Mouse (Mus musculus): Measurements from ENCODE around the gene Gas7.

Gas7 gene

GRCm38 (mm10) chr11:67655236-67655959 lies 200.2 kb downstream of the Gas7 start:
- CTCF ChIA-PET: no interaction called here

GRCm38 (mm10) chr11:67656366-67656765 lies 201.1 kb downstream of the Gas7 start:
- CTCF ChIA-PET: no interaction called here

DNA sequence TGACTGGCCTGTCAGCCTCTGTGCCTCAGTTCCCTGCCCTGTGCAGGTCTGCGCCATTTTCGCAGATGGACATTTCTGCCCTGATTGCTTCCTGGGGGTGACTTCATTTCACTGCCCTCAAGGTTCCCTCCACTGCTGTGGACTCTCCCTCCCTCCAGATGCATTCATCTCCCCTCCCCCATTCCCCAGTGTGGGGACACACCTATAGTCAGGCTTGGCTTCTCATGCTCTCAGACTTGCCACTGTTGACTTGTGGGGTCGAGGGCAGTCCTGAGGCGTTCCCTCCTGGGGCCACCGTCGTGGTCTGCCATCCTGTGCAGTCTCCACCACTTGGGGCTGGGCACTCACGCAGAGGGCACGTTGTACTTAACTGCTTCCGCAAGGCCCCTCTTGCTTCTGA lies 201.6 kb downstream of the Gas7 start:
- CTCF ChIA-PET: no interaction called here

GRCm38 (mm10) chr11:67657685-67658382 lies 202.6 kb downstream of the Gas7 start:
- CTCF ChIA-PET: interaction anchor here (0.6 to 1.0 kb wide), 3 partner anchors 17 to 551 kb away, joined by 3 to 6 read pairs (median 4); no protein-coding TSS in a partner anchor

GRCm38 (mm10) chr11:67661465-67661864 lies 206.2 kb downstream of the Gas7 start:
- CTCF ChIA-PET: no interaction called here

GRCm38 (mm10) chr11:67663437-67663836 lies 208.2 kb downstream of the Gas7 start:
- CTCF ChIA-PET: no interaction called here

DNA sequence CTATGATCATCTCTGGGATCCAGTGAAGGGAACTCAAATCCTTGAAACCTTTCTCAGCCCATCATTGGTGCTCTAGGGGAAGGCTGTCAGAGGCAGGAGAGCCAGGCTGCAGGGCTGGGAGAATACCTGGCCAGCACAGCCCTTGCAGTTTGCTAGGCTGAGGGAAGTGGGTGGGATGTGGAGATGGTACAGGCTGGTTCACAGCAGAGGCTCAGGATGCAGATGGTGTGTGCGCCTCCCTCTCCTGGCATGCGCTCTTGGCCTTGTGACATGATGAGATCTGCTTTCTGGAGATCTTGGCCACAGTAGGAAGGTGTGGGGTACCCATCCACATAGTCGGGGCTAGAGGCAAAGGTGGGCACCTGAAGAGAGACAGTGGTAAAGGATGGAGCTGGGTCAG lies 209.0 kb downstream of the Gas7 start:
- CTCF ChIA-PET: no interaction called here

DNA sequence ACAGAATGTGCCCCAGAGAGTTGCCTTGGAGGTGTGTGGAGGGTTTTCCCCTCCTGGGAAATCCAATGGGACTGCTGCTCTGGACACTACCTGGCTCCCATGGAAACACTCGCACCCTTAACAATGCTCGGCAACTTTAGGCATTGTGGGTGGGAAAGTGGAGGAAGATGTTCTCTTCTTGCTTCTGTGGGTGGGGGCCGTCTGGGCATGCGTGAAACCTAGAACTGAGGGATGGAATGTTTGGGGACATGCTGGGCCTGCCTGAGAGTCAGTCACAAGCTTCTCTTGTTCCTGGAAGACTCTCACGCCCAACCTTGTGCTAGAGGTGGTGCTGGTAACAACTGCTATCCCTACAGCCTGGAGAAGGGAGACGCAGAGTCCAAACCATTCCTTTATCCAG lies 209.7 kb downstream of the Gas7 start:
- CTCF ChIA-PET: no interaction called here

- CTCF ChIA-PET: no interaction called here
Measured at GRCm38 (mm10) chr11:67666129-67666528, 210.9 kb downstream of the Gas7 start.

- CTCF ChIA-PET: no interaction called here
Measured at GRCm38 (mm10) chr11:67667531-67668332, 212.5 kb downstream of the Gas7 start.

- CTCF ChIA-PET: no interaction called here
Measured at GRCm38 (mm10) chr11:67668460-67669007, 213.3 kb downstream of the Gas7 start.

GRCm38 (mm10) chr11:67670031-67670430 lies 214.8 kb downstream of the Gas7 start:
- CTCF ChIA-PET: no interaction called here

- CTCF ChIA-PET: no interaction called here
Measured at GRCm38 (mm10) chr11:67672140-67672539, 216.9 kb downstream of the Gas7 start.

GRCm38 (mm10) chr11:67675562-67676540 lies 220.6 kb downstream of the Gas7 start:
- CTCF ChIA-PET: interaction anchor here (0.7 to 1.4 kb wide), 3 partner anchors 18 to 569 kb away, joined by 4 to 14 read pairs (median 11); no protein-coding TSS in a partner anchor

GRCm38 (mm10) chr11:67679300-67679699 lies 224.1 kb downstream of the Gas7 start:
- CTCF ChIA-PET: no interaction called here

- CTCF ChIA-PET: no interaction called here
Measured at GRCm38 (mm10) chr11:67679930-67680329, 224.7 kb downstream of the Gas7 start.

DNA sequence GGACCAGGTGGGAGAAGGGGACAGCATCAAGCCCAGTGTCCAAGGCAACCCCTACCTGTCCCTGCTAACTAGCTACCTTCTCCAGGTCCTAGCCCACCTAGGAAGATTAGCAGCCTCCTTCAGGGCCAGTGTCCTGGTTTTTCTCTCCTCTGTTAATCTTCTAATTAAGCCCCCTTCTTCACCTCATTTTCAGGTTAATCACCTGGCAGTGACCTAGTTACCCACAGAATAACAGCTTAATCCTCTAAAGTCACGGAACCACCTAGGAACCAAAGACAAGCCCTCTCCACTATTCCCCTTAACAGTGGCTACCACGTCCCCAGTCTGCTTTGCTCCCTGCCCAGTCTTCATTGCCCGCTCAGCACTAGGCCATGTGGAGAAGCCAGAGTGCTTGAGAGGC lies 226.6 kb downstream of the Gas7 start:
- CTCF ChIA-PET: no interaction called here

GRCm38 (mm10) chr11:67686109-67686508 lies 230.9 kb downstream of the Gas7 start:
- CTCF ChIA-PET: no interaction called here

- CTCF ChIA-PET: no interaction called here
Measured at GRCm38 (mm10) chr11:67694703-67695376, 239.6 kb downstream of the Gas7 start, which contains the start of gene Rcvrn. Gene Rcvrn, plus strand, starts transcription at chr11:67695326.

DNA sequence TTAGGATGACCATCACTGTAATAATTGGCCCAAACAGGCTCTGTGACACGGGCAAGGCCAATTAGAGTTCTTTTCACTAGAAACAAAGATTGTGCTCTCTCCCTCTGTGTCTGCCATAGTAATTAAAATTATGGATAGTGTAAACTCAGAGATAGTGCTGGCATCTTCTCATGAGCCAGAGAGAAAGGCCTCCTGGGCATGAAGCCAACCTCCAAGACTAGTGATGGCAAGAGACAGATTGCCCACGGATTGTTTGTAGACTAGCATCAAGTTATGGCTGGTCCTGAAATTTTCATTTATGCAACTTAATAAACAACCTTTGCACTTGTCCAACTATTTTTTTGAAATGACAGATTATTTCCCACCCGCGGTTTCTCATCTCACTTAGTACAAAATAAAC lies 257.7 kb downstream of the Gas7 start:
- CTCF ChIA-PET: no interaction called here

Measured in spleen, embryonic (tissue).